Mouse (Mus musculus): Measurements from ENCODE around the gene Repin1. TPM values are rescaled to one million over a fixed set of nuclear protein-coding genes. Genes with fewer than 3 reads are reported as not detected.
A peak's percentile ranks its signal among the peaks of the same experiment; 100 is the strongest.

Repin1 gene
- polyA plus RNA-seq (2012; ENCODE audit: insufficient read depth, insufficient read length, missing spikeins): 10.7 and 13.3 TPM in 2 replicates

- Histone ChIP-seq H3K27ac (ENCODE audit: insufficient read depth, low read depth, low read length) (peak within 1 kb of the TSS; percentile 72), H3K4me1 (ENCODE audit: control insufficient read depth, insufficient read depth, low read length) (peaks cover 17% of the 10 kb centered on the region), H3K4me3 (ENCODE audit: insufficient read depth, low read length) (peak within 1 kb of the TSS; percentile 72)
- TF ChIP-seq CTCF (IDR thresholded peaks at IDR 0.05; ENCODE audit: low read depth, low read length) (no peak), POLR2A (IDR thresholded peaks at IDR 0.05; ENCODE audit: borderline replicate concordance, low read depth, low read length) (no peak)
Measured at GRCm38 (mm10) chr6:48593158-48594042, at the start of gene Repin1, which contains the start of gene Gm44965. Gene Repin1 (plus strand): TSS chr6:48593883. Gene Gm44965 (plus strand): TSS chr6:48593941.

GRCm38 (mm10) chr6:48545251-48545650 lies 48.4 kb upstream of the Repin1 start:
- Histone ChIP-seq H3K4me3 (ENCODE audit: insufficient read depth, low read length) (no peak overlapping the region), H3K4me1 (ENCODE audit: control insufficient read depth, insufficient read depth, low read length) (no peaks in the 10 kb centered on the region), H3K27ac (ENCODE audit: insufficient read depth, low read depth, low read length) (no peak overlapping the region)
- no peak for TF ChIP-seq CTCF (IDR thresholded peaks at IDR 0.05; ENCODE audit: low read depth, low read length)
- no peak for TF ChIP-seq POLR2A (IDR thresholded peaks at IDR 0.05; ENCODE audit: borderline replicate concordance, low read depth, low read length)

DNA sequence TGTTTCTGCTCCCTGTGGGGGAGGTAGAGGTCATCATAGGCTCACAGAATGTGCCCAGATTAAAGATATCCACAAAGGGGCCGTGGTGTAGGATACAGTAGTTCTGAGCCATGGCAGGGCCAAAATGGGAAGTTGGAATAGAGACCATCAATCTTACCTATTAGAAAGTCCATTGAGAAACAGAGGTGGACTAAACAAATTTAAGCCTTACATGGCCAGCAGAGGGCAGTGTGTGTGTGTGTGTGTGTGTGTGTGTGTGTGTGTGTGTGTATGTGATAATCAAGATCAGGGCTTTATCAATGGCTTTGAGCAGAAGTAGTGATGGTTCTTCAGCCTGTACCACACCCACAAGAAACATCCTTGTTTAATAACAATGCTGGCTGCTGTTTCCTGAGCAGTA lies 47.4 kb upstream of the Repin1 start:
- Histone ChIP-seq H3K4me1 (ENCODE audit: control insufficient read depth, insufficient read depth, low read length) (no peaks in the 10 kb centered on the region), H3K4me3 (ENCODE audit: insufficient read depth, low read length) (no peak overlapping the region), H3K27ac (ENCODE audit: insufficient read depth, low read depth, low read length) (no peak overlapping the region)
- TF ChIP-seq POLR2A (IDR thresholded peaks at IDR 0.05; ENCODE audit: borderline replicate concordance, low read depth, low read length) (no peak), CTCF (IDR thresholded peaks at IDR 0.05; ENCODE audit: low read depth, low read length) (no peak)

- Histone ChIP-seq H3K4me3 (ENCODE audit: insufficient read depth, low read length) (no peak overlapping the region), H3K4me1 (ENCODE audit: control insufficient read depth, insufficient read depth, low read length) (no peaks in the 10 kb centered on the region), H3K27ac (ENCODE audit: insufficient read depth, low read depth, low read length) (no peak overlapping the region)
- no peak for TF ChIP-seq CTCF (IDR thresholded peaks at IDR 0.05; ENCODE audit: low read depth, low read length)
- TF ChIP-seq POLR2A (IDR thresholded peaks at IDR 0.05; ENCODE audit: borderline replicate concordance, low read depth, low read length): no peak
Measured at GRCm38 (mm10) chr6:48546858-48547257, 46.8 kb upstream of the Repin1 start.

DNA sequence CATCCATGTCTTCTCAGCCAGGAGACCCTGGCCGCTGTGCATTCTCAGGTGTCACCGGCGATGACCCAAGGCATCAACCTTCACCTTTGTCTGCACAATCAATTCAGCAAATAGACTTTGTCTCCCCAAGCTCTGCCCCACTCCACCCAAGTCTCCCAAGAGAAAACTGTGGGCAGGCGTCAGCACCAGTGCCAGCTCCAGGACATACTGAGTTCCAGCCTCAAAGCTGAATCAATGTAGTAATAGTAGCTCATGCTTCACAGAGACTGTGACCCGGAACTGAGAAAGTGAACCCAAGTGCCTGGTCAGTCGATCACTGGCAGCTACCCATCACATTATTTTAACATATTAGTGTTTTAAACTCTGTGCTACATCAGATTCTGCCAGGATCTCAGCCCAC lies 45.4 kb upstream of the Repin1 start:
- TF ChIP-seq POLR2A (IDR thresholded peaks at IDR 0.05; ENCODE audit: borderline replicate concordance, low read depth, low read length) (no peak), CTCF (IDR thresholded peaks at IDR 0.05; ENCODE audit: low read depth, low read length) (no peak)
- Histone ChIP-seq H3K4me3 (ENCODE audit: insufficient read depth, low read length) (no peak overlapping the region), H3K4me1 (ENCODE audit: control insufficient read depth, insufficient read depth, low read length) (no peaks in the 10 kb centered on the region), H3K27ac (ENCODE audit: insufficient read depth, low read depth, low read length) (no peak overlapping the region)

DNA sequence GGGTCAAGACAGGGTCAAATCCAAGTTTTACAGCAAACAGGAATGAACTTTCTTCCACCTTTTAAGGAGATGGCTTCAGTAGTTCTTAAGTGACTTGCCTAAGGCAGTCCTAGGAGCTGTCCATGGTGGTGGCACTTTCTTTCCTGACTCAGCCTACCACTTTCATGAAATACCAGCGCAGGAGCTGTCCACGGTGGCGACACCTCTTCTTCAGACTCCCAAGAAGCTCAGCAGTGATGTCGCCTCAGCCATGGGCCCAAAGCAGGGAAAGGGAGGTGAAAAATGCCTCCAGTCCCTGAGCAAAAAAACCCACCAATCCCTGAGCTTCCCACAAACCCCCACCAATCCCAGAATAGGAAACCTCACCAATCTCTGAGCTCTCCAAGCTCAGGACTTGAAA lies 40.8 kb upstream of the Repin1 start:
- H3K4me3 ChIP-seq (ENCODE audit: insufficient read depth, low read length): no peak overlapping the region

GRCm38 (mm10) chr6:48553819-48554218 lies 39.9 kb upstream of the Repin1 start:
- TF ChIP-seq POLR2A (IDR thresholded peaks at IDR 0.05; ENCODE audit: borderline replicate concordance, low read depth, low read length) (no peak), CTCF (IDR thresholded peaks at IDR 0.05; ENCODE audit: low read depth, low read length) (no peak)
- Histone ChIP-seq H3K4me3 (ENCODE audit: insufficient read depth, low read length) (peak overlapping the region; percentile 48; the same call in 1 of the 2 replicates), H3K4me1 (ENCODE audit: control insufficient read depth, insufficient read depth, low read length) (peaks cover 7% of the 10 kb centered on the region; the same call in 1 of the 2 replicates), H3K27ac (ENCODE audit: insufficient read depth, low read depth, low read length) (peak overlapping the region; percentile 61)

More for the DNA sequence above, 40.8 kb upstream of the Repin1 start:
- TF ChIP-seq CTCF (IDR thresholded peaks at IDR 0.05; ENCODE audit: low read depth, low read length): no peak
- no peak for TF ChIP-seq POLR2A (IDR thresholded peaks at IDR 0.05; ENCODE audit: borderline replicate concordance, low read depth, low read length)
- H3K4me1 ChIP-seq (ENCODE audit: control insufficient read depth, insufficient read depth, low read length): peaks cover 7% of the 10 kb centered on the region; the same call in 1 of the 2 replicates
- no peak overlapping the region for H3K27ac ChIP-seq (ENCODE audit: insufficient read depth, low read depth, low read length)

GRCm38 (mm10) chr6:48554280-48555103 lies 39.2 kb upstream of the Repin1 start, which contains the start of gene Lrrc61:
Gene Lrrc61 (plus strand): TSS chr6:48554796.
- peak within 1 kb of the TSS; percentile 68 for H3K4me3 ChIP-seq (ENCODE audit: insufficient read depth, low read length)
- peaks cover 7% of the 10 kb centered on the region; the same call in 1 of the 2 replicates for H3K4me1 ChIP-seq (ENCODE audit: control insufficient read depth, insufficient read depth, low read length)
- H3K27ac ChIP-seq (ENCODE audit: insufficient read depth, low read depth, low read length): peak within 1 kb of the TSS; percentile 93
- TF ChIP-seq POLR2A (IDR thresholded peaks at IDR 0.05; ENCODE audit: borderline replicate concordance, low read depth, low read length) (no peak), CTCF (IDR thresholded peaks at IDR 0.05; ENCODE audit: low read depth, low read length) (no peak)

- Histone ChIP-seq H3K27ac (ENCODE audit: insufficient read depth, low read depth, low read length) (peak overlapping the region; percentile 93), H3K4me3 (ENCODE audit: insufficient read depth, low read length) (peak overlapping the region; percentile 68), H3K4me1 (ENCODE audit: control insufficient read depth, insufficient read depth, low read length) (peaks cover 7% of the 10 kb centered on the region; the same call in 1 of the 2 replicates)
- TF ChIP-seq CTCF (IDR thresholded peaks at IDR 0.05; ENCODE audit: low read depth, low read length) (no peak), POLR2A (IDR thresholded peaks at IDR 0.05; ENCODE audit: borderline replicate concordance, low read depth, low read length) (no peak)
Measured at GRCm38 (mm10) chr6:48555104-48555890, 38.4 kb upstream of the Repin1 start.

All from bone marrow macrophage, adult 2 months (primary cell).